Mouse (Mus musculus): ENCODE measurements around the gene Arap2. TPM values are rescaled to one million over a fixed set of nuclear protein-coding genes. Genes with fewer than 3 reads are reported as not detected.
"Not testable (repeated sequence)": the region's sequence is repeated elsewhere in the genome, so short reads cannot be mapped to it uniquely, and the experiment has no call there.

Arap2 gene
- polyA plus RNA-seq, 2 experiments = 1.1 to 1.7 TPM

DNA sequence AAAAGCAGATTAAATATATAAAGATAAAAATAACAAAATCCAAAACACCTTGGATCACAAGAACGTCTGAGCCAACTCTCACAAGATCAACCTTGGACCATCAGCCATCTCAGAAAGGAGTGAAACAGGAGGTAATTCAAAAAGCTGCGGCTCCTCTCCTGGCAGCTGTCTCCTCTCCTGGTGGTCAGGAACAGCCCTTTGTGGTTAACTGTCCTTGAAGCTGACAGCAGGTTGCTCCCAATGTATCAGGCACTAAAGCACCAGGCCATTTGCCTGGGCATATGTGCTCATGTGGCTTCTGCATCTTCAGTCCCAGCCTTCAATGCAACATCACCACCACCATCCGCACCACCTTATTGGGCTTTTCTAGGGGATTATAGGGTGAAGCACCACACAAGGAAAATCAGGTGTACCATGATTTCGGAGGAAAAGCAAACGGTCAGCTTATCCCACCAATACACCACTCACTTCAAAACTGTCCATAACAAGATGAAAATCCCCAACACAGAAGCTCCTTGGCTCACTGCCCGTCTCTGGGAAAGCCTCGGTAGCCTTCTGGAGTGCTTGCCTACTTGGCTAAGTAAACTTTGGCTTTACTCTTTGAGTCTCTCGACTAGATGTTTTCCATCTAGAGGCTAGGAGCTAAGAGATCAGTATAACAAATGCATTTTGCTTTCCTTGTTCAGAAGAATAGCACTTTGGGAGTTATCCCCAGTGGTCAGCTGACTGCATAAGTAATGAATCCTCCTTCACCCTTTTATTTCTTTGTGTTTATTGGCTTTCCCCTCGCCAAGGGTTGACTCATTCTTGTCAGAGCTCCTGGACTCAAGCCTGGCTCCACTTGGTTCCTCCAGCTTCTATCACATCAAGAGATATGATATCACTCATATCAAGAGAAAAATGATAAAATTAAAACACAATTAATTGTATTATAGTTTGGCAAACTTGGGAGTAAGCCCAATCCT, 26.2 kb downstream of the Arap2 start:
- Histone ChIP-seq H3K36me3 (replicated peaks; ENCODE audit: control insufficient read depth, insufficient read depth, low read depth) (no peaks in the 10 kb centered on the region), H3K27me3 (ENCODE audit: control insufficient read depth, insufficient read depth, low read length) (no peaks in the 10 kb centered on the region), H3K9ac (replicated peaks) (no peak overlapping the region), H3K4me1 (replicated peaks; ENCODE audit: control insufficient read depth in 2 of 2, insufficient read depth in 2 of 2, low read length in 1 of 2) (no peaks in the 10 kb centered on the region), H3K4me2 (ENCODE audit: low read depth) (no peak overlapping the region), H3K4me3 (ENCODE audit: insufficient read depth in 1 of 2, low read depth in 2 of 2, low read length in 2 of 2) (no peak overlapping the region), H3K9me3 (ENCODE audit: control insufficient read depth, low read length) (no peaks in the 10 kb centered on the region), H3K27ac (no peak overlapping the region)
- ATAC-seq (ENCODE audit: insufficient read depth) (no peak), DNase-seq (ENCODE audit: low read depth in 3 of 3, low spot score in 3 of 3) (no peak)
- TF ChIP-seq CTCF (IDR thresholded peaks at IDR 0.05; ENCODE audit: low read depth) (no peak), EP300 (IDR thresholded peaks at IDR 0.05; ENCODE audit: low read depth) (no peak)
- WGBS (ENCODE audit: insufficient replicate concordance) = 60% methylated on average over 9 of the region's 9 CpGs

DNA sequence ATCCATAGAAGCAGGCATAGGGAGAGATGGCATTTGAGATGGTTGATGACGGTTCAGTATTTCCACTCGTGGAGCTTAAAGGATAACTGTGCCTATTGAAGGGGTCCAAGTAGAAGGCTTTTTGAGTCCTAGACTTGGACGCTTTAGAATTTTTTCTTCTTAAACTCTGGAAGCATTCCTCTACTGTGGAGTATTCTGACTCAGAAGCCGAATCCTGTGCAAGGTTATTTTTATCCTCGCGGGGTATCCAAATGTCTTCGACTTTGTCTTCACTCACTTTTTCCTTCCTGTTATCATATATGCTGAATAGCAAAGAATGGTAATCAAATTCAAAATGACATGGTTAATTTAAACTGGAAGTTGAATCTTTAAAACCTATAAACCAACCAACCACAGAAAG, 35.4 kb downstream of the Arap2 start:
- H3K4me1 ChIP-seq (replicated peaks; ENCODE audit: control insufficient read depth in 2 of 2, insufficient read depth in 2 of 2, low read length in 1 of 2); H3K9me3 ChIP-seq (ENCODE audit: control insufficient read depth, low read length); H3K27ac ChIP-seq; H3K27me3 ChIP-seq (ENCODE audit: control insufficient read depth, insufficient read depth, low read length); DNase-seq (ENCODE audit: low read depth in 3 of 3, low spot score in 3 of 3); H3K4me2 ChIP-seq (ENCODE audit: low read depth); H3K4me3 ChIP-seq (ENCODE audit: insufficient read depth in 1 of 2, low read depth in 2 of 2, low read length in 2 of 2); H3K36me3 ChIP-seq (replicated peaks; ENCODE audit: control insufficient read depth, insufficient read depth, low read depth); H3K9ac ChIP-seq (replicated peaks); ATAC-seq (ENCODE audit: insufficient read depth): not testable (repeated sequence)
- 74% methylated on average over 7 of the region's 7 CpGs for WGBS (ENCODE audit: insufficient replicate concordance)

DNA sequence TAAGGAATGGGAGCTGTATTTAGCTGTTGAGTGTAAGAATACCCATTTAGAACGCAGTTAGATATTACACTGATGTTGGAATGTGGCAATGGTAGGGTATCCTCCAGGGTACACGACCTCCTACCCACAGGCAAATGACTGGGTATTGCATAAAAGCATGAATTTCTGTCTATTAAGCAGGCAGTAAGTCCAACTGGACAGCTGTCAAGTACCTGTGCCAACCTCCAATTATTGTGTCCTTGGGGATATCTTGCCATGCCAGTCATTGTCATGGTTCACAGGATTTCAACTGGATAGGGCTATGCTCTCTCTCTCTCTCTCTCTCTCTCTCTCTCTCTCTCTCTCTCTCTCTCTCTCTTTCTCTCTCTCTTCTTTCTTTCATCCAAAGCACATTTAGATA, 40.4 kb downstream of the Arap2 start:
- H3K4me1 ChIP-seq (replicated peaks; ENCODE audit: control insufficient read depth in 2 of 2, insufficient read depth in 2 of 2, low read length in 1 of 2) = no peaks in the 10 kb centered on the region
- ATAC-seq (ENCODE audit: insufficient read depth) (no peak), DNase-seq (ENCODE audit: low read depth in 3 of 3, low spot score in 3 of 3) (no peak)
- no peaks in the 10 kb centered on the region for H3K27me3 ChIP-seq (ENCODE audit: control insufficient read depth, insufficient read depth, low read length)
- no peak overlapping the region for H3K4me2 ChIP-seq (ENCODE audit: low read depth)
- H3K4me3 ChIP-seq (ENCODE audit: insufficient read depth in 1 of 2, low read depth in 2 of 2, low read length in 2 of 2) = no peak overlapping the region
- no peaks in the 10 kb centered on the region for H3K36me3 ChIP-seq (replicated peaks; ENCODE audit: control insufficient read depth, insufficient read depth, low read depth)
- H3K27ac ChIP-seq = no peak overlapping the region
- TF ChIP-seq EP300 (IDR thresholded peaks at IDR 0.05; ENCODE audit: low read depth) = no peak
- TF ChIP-seq CTCF (IDR thresholded peaks at IDR 0.05; ENCODE audit: low read depth) = no peak
- H3K9ac ChIP-seq (replicated peaks) = no peak overlapping the region
- WGBS (ENCODE audit: insufficient replicate concordance) = 52% methylated on average over 2 of the region's 2 CpGs
- H3K9me3 ChIP-seq (ENCODE audit: control insufficient read depth, low read length) = no peaks in the 10 kb centered on the region

DNA sequence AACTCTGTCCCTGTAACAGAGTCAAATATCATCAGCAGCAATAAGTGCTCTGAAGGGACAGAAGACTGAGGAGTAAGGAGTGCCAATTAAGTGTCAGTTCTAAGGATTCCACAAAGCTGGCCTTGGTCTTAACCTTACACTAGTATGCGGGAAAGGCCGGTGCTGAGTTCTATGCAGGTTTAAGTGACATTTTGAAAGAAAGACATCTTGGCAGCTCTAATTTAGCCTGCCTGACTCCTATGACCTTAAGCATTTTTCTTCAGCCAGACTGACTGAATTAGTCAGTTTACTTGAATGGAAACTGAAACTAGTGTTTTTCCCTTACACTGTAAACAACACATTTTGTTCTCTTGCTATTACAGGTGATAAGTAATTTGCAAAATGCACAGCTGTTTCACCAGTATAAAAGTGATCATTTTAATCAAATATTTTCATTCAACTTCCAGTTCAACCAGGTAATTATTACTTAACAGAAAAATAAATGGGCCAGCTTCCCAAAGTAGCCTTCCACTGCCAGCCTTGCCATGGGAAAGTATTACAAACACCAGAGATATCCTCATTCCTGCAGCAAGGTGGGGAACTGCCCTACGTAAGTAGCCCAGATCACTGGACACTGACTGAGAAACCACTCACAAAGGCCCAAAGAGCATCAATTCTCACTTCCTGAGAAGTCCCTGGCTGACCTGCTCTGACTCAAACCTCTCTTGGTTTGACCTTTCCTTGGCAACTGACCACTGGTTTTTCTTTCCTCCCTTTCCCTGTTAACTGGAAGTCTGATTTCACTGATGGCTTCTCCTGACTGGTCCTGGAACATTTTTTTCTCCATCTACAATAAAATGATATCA, 42.5 kb downstream of the Arap2 start:
- H3K36me3 ChIP-seq (replicated peaks; ENCODE audit: control insufficient read depth, insufficient read depth, low read depth) = no peaks in the 10 kb centered on the region
- ATAC-seq (ENCODE audit: insufficient read depth) = no peak
- no peak for TF ChIP-seq EP300 (IDR thresholded peaks at IDR 0.05; ENCODE audit: low read depth)
- TF ChIP-seq CTCF (IDR thresholded peaks at IDR 0.05; ENCODE audit: low read depth) = no peak
- no peaks in the 10 kb centered on the region for H3K9me3 ChIP-seq (ENCODE audit: control insufficient read depth, low read length)
- no peaks in the 10 kb centered on the region for H3K4me1 ChIP-seq (replicated peaks; ENCODE audit: control insufficient read depth in 2 of 2, insufficient read depth in 2 of 2, low read length in 1 of 2)
- H3K9ac ChIP-seq (replicated peaks) = no peak overlapping the region
- H3K4me3 ChIP-seq (ENCODE audit: insufficient read depth in 1 of 2, low read depth in 2 of 2, low read length in 2 of 2) = no peak overlapping the region
- no peaks in the 10 kb centered on the region for H3K27me3 ChIP-seq (ENCODE audit: control insufficient read depth, insufficient read depth, low read length)
- no peak for DNase-seq (ENCODE audit: low read depth in 3 of 3, low spot score in 3 of 3)
- H3K4me2 ChIP-seq (ENCODE audit: low read depth) = no peak overlapping the region
- no peak overlapping the region for H3K27ac ChIP-seq
- WGBS (ENCODE audit: insufficient replicate concordance) = 69% methylated on average over 3 of the region's 3 CpGs

DNA sequence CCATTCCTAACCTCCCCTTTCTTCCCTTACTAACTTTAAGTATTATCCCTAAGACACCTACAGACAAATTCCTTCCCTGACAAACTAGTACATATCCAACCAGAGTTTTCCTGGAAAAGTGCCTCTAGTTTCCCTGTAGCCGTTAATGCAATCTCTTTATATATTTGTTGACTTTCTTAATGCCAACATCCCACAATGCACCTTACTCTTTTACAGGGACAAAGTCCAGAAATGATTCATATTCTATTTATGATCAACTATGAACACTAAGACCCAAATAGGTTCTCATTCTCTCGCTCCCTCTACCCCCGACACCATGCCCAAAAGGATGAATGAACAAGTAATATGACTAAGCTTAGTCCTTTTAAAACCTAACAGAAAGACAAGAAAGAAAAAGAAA, 49.5 kb downstream of the Arap2 start:
- Histone ChIP-seq H3K4me2 (ENCODE audit: low read depth) (no peak overlapping the region), H3K27ac (no peak overlapping the region), H3K4me1 (replicated peaks; ENCODE audit: control insufficient read depth in 2 of 2, insufficient read depth in 2 of 2, low read length in 1 of 2) (no peaks in the 10 kb centered on the region; a peak in 1 of 4 replicates), H3K27me3 (ENCODE audit: control insufficient read depth, insufficient read depth, low read length) (no peaks in the 10 kb centered on the region), H3K9me3 (ENCODE audit: control insufficient read depth, low read length) (no peaks in the 10 kb centered on the region), H3K9ac (replicated peaks) (no peak overlapping the region), H3K4me3 (ENCODE audit: insufficient read depth in 1 of 2, low read depth in 2 of 2, low read length in 2 of 2) (no peak overlapping the region), H3K36me3 (replicated peaks; ENCODE audit: control insufficient read depth, insufficient read depth, low read depth) (no peaks in the 10 kb centered on the region)
- DNase-seq (ENCODE audit: low read depth in 3 of 3, low spot score in 3 of 3) (no peak), ATAC-seq (ENCODE audit: insufficient read depth) (no peak)
- no peak for TF ChIP-seq EP300 (IDR thresholded peaks at IDR 0.05; ENCODE audit: low read depth)
- TF ChIP-seq CTCF (IDR thresholded peaks at IDR 0.05; ENCODE audit: low read depth) = no peak
- 72% methylated on average over 3 of the region's 3 CpGs for WGBS (ENCODE audit: insufficient replicate concordance)
